ENCODE assay signal across 11 mouse cellular contexts in genomic region chr10:92934506-92934905, GRCm38 (mm10).
DNase-seq lines count a peak whose midpoint lies in the region; ATAC-seq and TF ChIP-seq lines count a peak whose summit lies in the region.
"Had no signal": no experiment of that assay in that cellular context is flagged by ENCODE, and none has a peak within 500 bp of the region (broad histone marks: within the 10 kb centered on the region; RNA-seq: fewer than 3 reads in every experiment).

No protein-coding gene starts in this region.

- H3K9ac ChIP-seq in heart, embryonic 15.5 days = no peak overlapping the region
- H3K9ac ChIP-seq in heart, adult 2 months (ENCODE audit: low read depth, low read length) = no peak overlapping the region
- no peak overlapping the region for H3K9ac ChIP-seq in limb, embryonic 14.5 days (ENCODE audit: low read depth, low read length, severe bottlenecking)

- H3K4me2 ChIP-seq in heart, embryonic 15.5 days = no peak overlapping the region
- H3K4me2 ChIP-seq in limb, embryonic 14.5 days (replicated peaks; ENCODE audit: low read depth, low read length, severe bottlenecking) = no peak overlapping the region

- no peak for TF ChIP-seq CTCF in heart, adult 2 months (IDR thresholded peaks at IDR 0.05)

- TF ChIP-seq EP300 in heart, adult 2 months (IDR thresholded peaks at IDR 0.05; ENCODE audit: insufficient read depth, low read depth, low read length) = no peak

- H3K27ac ChIP-seq in heart, embryonic 15.5 days = no peak overlapping the region
- no peak overlapping the region for H3K27ac ChIP-seq in heart, adult 2 months
- H3K27ac ChIP-seq in limb, embryonic 14.5 days (replicated peaks; ENCODE audit: low read depth, low read length) = no peak overlapping the region

- no peak overlapping the region for H3K4me3 ChIP-seq in heart, embryonic 15.5 days
- no peak overlapping the region for H3K4me3 ChIP-seq in heart, adult 2 months
- H3K4me3 ChIP-seq in limb, embryonic 14.5 days (replicated peaks; ENCODE audit: low read length) = no peak overlapping the region

- intact Hi-C loops in heart, adult 2 months (cut with DNase I) = no loop called here

- H3K79me2 ChIP-seq in heart, adult 2 months (replicated peaks; ENCODE audit: control insufficient read depth, insufficient read depth, low read length) = no peaks in the 10 kb centered on the region

- no peaks in the 10 kb centered on the region for H3K36me3 ChIP-seq in heart, embryonic 15.5 days
- no peaks in the 10 kb centered on the region for H3K36me3 ChIP-seq in heart, adult 2 months (ENCODE audit: control insufficient read depth, insufficient read depth, low read length)
- no peaks in the 10 kb centered on the region for H3K36me3 ChIP-seq in limb, embryonic 14.5 days (ENCODE audit: control insufficient read depth, insufficient read depth, low read length)

- peak; percentile 55; the same call in 1 of the 2 replicates for ATAC-seq in heart, embryonic 15.5 days (replicated peaks; ENCODE audit: insufficient number of reproducible peaks, insufficient read depth, low FRiP score, low read depth)
- no peak for ATAC-seq in limb, embryonic 14.5 days (ENCODE audit: low FRiP score, low read depth)
- no peak for ATAC-seq in monocyte, adult 5-6 weeks (replicated peaks; ENCODE audit: insufficient number of reproducible peaks, low FRiP score, low TSS enrichment, poor library complexity, severe bottlenecking)

- no peak for TF ChIP-seq POLR2A in heart, adult 2 months (IDR thresholded peaks at IDR 0.05; ENCODE audit: insufficient read depth, low read depth, low read length)
- TF ChIP-seq POLR2A in limb, embryonic 14.5 days (IDR thresholded peaks at IDR 0.05; ENCODE audit: borderline replicate concordance, extremely low read depth, insufficient read depth, insufficient read length) = no peak

- no peak for DNase-seq in heart, adult 2 months
- peak; percentile 7 for DNase-seq in right cerebral cortex, adult 18-20 months
- DNase-seq in right cerebral cortex, postnatal 14 days = no peak
- peak; percentile 42 for DNase-seq in brain, adult 2 months (ENCODE audit: low read depth, low spot score)
- DNase-seq in limb, embryonic 14.5 days (ENCODE audit: low spot score) = peak; percentile 12
- no peak for DNase-seq in retina, postnatal 1 day
- DNase-seq: cerebellum, adult 18-20 months; embryo, embryonic 11 days; left cerebral cortex, postnatal 4 days had no signal

- no peaks in the 10 kb centered on the region for H3K27me3 ChIP-seq in heart, embryonic 15.5 days
- H3K27me3 ChIP-seq in heart, adult 2 months (ENCODE audit: control insufficient read depth, insufficient read depth, low read length) = no peaks in the 10 kb centered on the region
- no peaks in the 10 kb centered on the region for H3K27me3 ChIP-seq in limb, embryonic 14.5 days (ENCODE audit: control insufficient read depth, insufficient read depth, low read length)

- WGBS in heart, embryonic 15.5 days = 12% methylated on average over 5 of the region's 5 CpGs
- WGBS in heart, adult 2 months = 17% methylated on average over 5 of the region's 5 CpGs
- WGBS in limb, embryonic 14.5 days = 17% methylated on average over 5 of the region's 5 CpGs

- no peaks in the 10 kb centered on the region; the same call in 1 of the 2 replicates for H3K9me3 ChIP-seq in heart, embryonic 15.5 days (replicated peaks)
- H3K9me3 ChIP-seq in limb, embryonic 14.5 days (ENCODE audit: control insufficient read depth, low read length) = no peaks in the 10 kb centered on the region

- peaks cover 3% of the 10 kb centered on the region for H3K4me1 ChIP-seq in heart, embryonic 15.5 days (replicated peaks)
- H3K4me1 ChIP-seq in heart, adult 2 months (ENCODE audit: control insufficient read depth, insufficient read depth, low read length) = no peaks in the 10 kb centered on the region
- H3K4me1 ChIP-seq in limb, embryonic 14.5 days (ENCODE audit: control insufficient read depth, insufficient read depth, low read length) = peaks cover 16% of the 10 kb centered on the region

Comparison
In these comparisons a context has a peak if more than half of its experiments do, and no peak if none do; other contexts are left out.
1. DNase-seq: peak in right cerebral cortex, adult 18-20 months (single experiment), brain, adult 2 months (single experiment) and limb, embryonic 14.5 days (single experiment); none in heart, adult 2 months (0 of 2), right cerebral cortex, postnatal 14 days (single experiment) and retina, postnatal 1 day (single experiment).